Mouse (Mus musculus) neural tube, embryonic 11.5 days (tissue): Measurements from ENCODE around the gene Zfhx3. TPM values are rescaled to one million over a fixed set of nuclear protein-coding genes. Genes with fewer than 3 reads are reported as not detected.

ENCODE experiments used
- ATAC-seq: fragments of 200-750 bp; cut with Nextera tagmentation; 2 replicates; pipeline ENCODE4 v1.8.0; 2017; ENCODE audit warnings: moderate number of reproducible peaks, mild to moderate bottlenecking, moderate TSS enrichment, moderate library complexity; ENCODE audit not compliant: insufficient read depth, low FRiP score, low TSS enrichment
- DNase-seq: peaks from one replicate; pipeline ENCODE4 v3.0.0-alpha.2; 2015; ENCODE audit warnings: low spot score
- H3K27ac ChIP-seq: fragments of 300-500 bp; sonication (generic); 2 replicates; pipeline ENCODE4 v1.5.1; 2014; ENCODE audit warnings: low read depth, mild to moderate bottlenecking, low read length
- H3K27me3 ChIP-seq: fragments of 300-500 bp; sonication (generic); 2 replicates; pipeline ENCODE4 v1.6.1; 2014; ENCODE audit warnings: mild to moderate bottlenecking, low read length, mixed read lengths; ENCODE audit not compliant: control insufficient read depth, insufficient read depth
- H3K36me3 ChIP-seq: fragments of 300-500 bp; sonication (generic); 2 replicates; pipeline ENCODE4 v1.6.1; 2014; ENCODE audit warnings: mild to moderate bottlenecking, low read length, moderate library complexity, mixed read lengths; ENCODE audit not compliant: control insufficient read depth, insufficient read depth
- H3K4me1 ChIP-seq: fragments of 300-500 bp; sonication (generic); 2 replicates; pipeline ENCODE4 v1.6.1; 2014; ENCODE audit warnings: low read length, mixed read lengths; ENCODE audit not compliant: control insufficient read depth, insufficient read depth
- H3K4me2 ChIP-seq: fragments of 300-500 bp; sonication (generic); 2 replicates; pipeline ENCODE4 v1.6.1; 2014; ENCODE audit warnings: low read depth, mild to moderate bottlenecking, moderate library complexity
- H3K4me3 ChIP-seq: fragments of 300-500 bp; sonication (generic); 2 replicates; pipeline ENCODE4 v1.5.1; 2014; ENCODE audit warnings: low read depth, low read length
- H3K9ac ChIP-seq: fragments of 300-500 bp; sonication (generic); 2 replicates; pipeline ENCODE4 v1.6.1; 2014; ENCODE audit warnings: mild to moderate bottlenecking, low read length
- H3K9me3 ChIP-seq: fragments of 300-500 bp; sonication (generic); 2 replicates; pipeline ENCODE4 v1.6.1; 2016; ENCODE audit warnings: low read length; ENCODE audit not compliant: control insufficient read depth
- WGBS: fragments of 180-500 bp; shearing (Covaris S2); extraction: QIAGEN DNeasy Blood & Tissue Kit; methylation state at CpG from one replicate; pipeline ENCODE4 v1.1.7; 2014; 5-methylcytosine and 5-hydroxymethylcytosine counted together
- polyA plus RNA-seq: library from polyadenylated mRNA; unstranded; fragments of >200 nt; fragmentation: Nextera tagmentation; extraction: Ambion mirVana; gene quantifications from 2 replicates; pipeline ENCODE4 v1.2.1, GENCODE M21; 2014

Zfhx3 gene
- polyA plus RNA-seq, 1 experiment from 2014 or later = 36.2 TPM

DNA sequence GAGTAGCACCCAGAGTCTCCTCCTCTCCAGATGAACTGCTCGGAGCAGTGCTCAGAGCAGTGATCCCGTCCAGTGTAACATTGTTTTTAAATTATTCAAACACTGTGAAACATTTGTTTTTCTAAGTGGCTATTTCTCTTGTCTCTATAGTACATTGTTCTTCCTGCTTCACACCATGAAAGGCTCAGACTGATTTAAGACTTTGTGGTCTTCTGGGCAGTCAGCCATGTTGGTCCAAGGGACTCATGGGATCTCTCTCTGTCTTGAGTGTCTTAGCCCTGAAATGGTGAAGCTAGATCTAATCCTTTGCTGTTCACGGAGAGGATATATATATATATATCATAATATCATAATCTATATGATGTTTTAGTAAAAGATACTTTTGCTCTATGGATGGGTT lies 480.1 kb downstream of the Zfhx3 start:
- peaks cover 7% of the 10 kb centered on the region for H3K4me1 ChIP-seq
- H3K36me3 ChIP-seq = no peaks in the 10 kb centered on the region
- H3K4me3 ChIP-seq = no peak overlapping the region
- no peak overlapping the region for H3K27ac ChIP-seq
- H3K4me2 ChIP-seq = no peak overlapping the region
- DNase-seq (no peak), ATAC-seq (no peak)
- no peaks in the 10 kb centered on the region for H3K9me3 ChIP-seq
- H3K9ac ChIP-seq = no peak overlapping the region
- WGBS = 60% methylated on average over 3 of the region's 3 CpGs
- H3K27me3 ChIP-seq = no peaks in the 10 kb centered on the region

DNA sequence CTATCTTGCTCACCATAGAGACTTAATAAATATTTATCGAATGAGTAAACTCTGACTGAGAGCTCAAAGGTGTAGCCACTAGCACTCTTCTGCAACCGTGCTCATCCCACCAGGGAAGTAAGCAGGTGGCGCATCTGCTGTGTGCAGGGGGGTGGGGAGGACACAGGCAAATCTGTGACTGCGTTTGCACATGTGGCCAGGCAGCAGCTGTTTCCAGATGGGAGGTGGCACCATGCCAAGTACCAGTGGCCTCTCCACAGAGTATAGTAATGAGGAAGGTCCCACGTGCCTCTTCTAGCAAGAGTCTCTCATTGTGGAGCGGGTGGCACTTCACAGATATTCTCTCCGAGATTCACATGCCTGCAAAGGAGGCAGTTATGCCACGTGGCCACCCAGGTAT lies 481.9 kb downstream of the Zfhx3 start:
- H3K36me3 ChIP-seq = no peaks in the 10 kb centered on the region
- DNase-seq (no peak), ATAC-seq (no peak)
- H3K9me3 ChIP-seq = no peaks in the 10 kb centered on the region
- H3K4me1 ChIP-seq = peaks cover 3% of the 10 kb centered on the region; the same call in 1 of the 2 replicates
- H3K27me3 ChIP-seq = no peaks in the 10 kb centered on the region
- H3K4me3 ChIP-seq = no peak overlapping the region
- no peak overlapping the region for H3K27ac ChIP-seq
- H3K4me2 ChIP-seq = no peak overlapping the region
- WGBS = 77% methylated on average over 8 of the region's 8 CpGs
- H3K9ac ChIP-seq = no peak overlapping the region

DNA sequence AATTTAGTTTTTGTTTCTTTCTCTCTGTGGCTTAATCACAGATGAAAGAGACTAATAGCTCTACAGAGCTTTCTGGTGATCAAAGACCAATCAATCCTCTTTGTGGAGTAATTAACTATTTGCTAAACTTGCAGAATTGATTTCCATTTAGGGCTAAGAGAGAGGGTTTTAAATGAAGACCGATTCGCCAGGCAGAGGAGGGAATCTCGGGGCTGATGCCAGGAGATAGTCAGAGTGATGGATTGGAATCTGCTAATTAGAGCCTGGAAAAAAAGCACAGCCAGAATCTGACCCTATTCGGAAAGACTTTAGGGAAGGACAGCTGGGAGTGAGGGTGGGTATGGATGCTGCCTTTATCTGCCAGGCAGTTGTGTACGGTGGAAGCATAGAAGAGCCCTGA lies 490.9 kb downstream of the Zfhx3 start:
- Histone ChIP-seq H3K4me1 (peaks cover 4% of the 10 kb centered on the region; the same call in 1 of the 2 replicates), H3K4me3 (no peak overlapping the region), H3K27ac (no peak overlapping the region), H3K9ac (no peak overlapping the region), H3K4me2 (no peak overlapping the region), H3K27me3 (no peaks in the 10 kb centered on the region), H3K9me3 (no peaks in the 10 kb centered on the region), H3K36me3 (no peaks in the 10 kb centered on the region)
- 38% methylated on average over 5 of the region's 5 CpGs for WGBS
- no peak for ATAC-seq
- no peak for DNase-seq

DNA sequence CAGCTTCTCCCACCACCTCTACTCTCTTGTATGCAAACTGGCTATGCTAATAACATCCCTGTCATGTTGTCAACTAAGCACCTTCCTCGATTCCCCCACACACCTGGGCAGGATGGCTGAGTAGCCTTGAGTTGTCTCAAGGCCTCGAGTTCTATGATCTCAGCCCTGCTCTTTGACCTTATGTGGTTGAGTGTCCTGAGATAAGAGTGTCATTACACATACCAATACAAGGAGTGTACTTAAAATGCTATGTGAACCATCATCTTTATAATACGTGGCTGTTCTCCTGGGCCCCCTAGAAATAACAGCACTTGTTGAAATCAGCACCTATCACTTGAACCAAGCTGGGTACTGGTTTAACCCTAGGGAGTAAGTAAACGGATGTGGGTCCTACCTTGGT lies 492.1 kb downstream of the Zfhx3 start:
- H3K9me3 ChIP-seq = no peaks in the 10 kb centered on the region
- H3K4me1 ChIP-seq = peaks cover 4% of the 10 kb centered on the region; the same call in 1 of the 2 replicates
- DNase-seq (no peak), ATAC-seq (no peak)
- H3K4me2 ChIP-seq = no peak overlapping the region
- no peaks in the 10 kb centered on the region for H3K27me3 ChIP-seq
- H3K9ac ChIP-seq = no peak overlapping the region
- no peaks in the 10 kb centered on the region for H3K36me3 ChIP-seq
- 86% methylated on average over 4 of the region's 4 CpGs for WGBS
- no peak overlapping the region for H3K4me3 ChIP-seq
- H3K27ac ChIP-seq = no peak overlapping the region

DNA sequence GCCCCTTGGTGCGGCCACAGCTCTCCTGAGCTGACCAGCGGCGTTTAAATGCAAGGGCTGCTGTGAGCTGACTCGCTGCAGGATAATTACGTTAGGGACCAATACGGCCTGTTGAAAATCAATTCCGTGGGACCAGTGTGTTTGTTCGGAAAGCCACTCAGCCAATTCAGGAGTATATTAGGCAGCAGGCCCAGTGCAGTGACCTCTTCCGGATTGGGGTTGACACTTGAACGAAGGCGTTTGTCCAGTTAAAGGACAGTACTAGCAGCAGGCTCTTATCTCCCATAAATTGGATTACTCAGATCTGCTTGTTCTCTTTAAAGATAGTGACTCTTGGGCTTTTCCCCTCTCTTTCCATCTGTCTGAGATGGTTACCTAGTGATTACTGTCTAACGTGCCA lies 493.9 kb downstream of the Zfhx3 start:
- Histone ChIP-seq H3K4me1 (peaks cover 4% of the 10 kb centered on the region; the same call in 1 of the 2 replicates), H3K36me3 (no peaks in the 10 kb centered on the region), H3K27me3 (no peaks in the 10 kb centered on the region), H3K4me3 (no peak overlapping the region), H3K9ac (no peak overlapping the region), H3K9me3 (no peaks in the 10 kb centered on the region), H3K4me2 (no peak overlapping the region), H3K27ac (no peak overlapping the region)
- DNase-seq = no peak
- 58% methylated on average over 12 of the region's 12 CpGs for WGBS
- ATAC-seq = no peak

DNA sequence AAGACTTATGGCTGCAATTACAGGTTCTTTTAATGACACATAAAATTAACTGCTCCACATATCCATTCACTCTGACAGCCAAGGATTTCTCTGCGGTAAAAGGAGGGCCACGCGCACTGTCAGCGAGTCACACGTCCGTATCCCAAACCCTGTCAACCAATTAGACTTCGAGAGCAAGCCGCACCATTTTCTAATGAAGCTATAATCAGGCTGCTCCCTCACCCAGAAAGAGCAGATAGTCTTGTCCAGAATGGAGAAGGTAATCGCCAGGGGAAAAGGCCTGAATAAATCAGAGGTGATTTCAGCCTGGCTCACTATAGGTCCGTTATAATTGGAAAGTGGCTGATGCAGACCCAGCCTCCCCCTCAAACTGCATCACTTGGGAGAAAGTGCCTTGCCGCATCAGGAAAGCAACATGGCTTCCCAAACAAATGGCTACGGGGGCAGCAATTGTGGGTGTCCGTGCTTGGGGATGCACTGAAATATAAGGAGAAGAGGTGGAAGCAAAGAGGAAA lies 494.9 kb downstream of the Zfhx3 start:
- no peaks in the 10 kb centered on the region for H3K9me3 ChIP-seq
- H3K27me3 ChIP-seq = no peaks in the 10 kb centered on the region
- peaks cover 4% of the 10 kb centered on the region; the same call in 1 of the 2 replicates for H3K4me1 ChIP-seq
- H3K36me3 ChIP-seq = no peaks in the 10 kb centered on the region
- 76% methylated on average over 13 of the region's 13 CpGs for WGBS
- no peak for ATAC-seq
- H3K4me2 ChIP-seq = no peak overlapping the region
- no peak for DNase-seq
- H3K27ac ChIP-seq = no peak overlapping the region
- no peak overlapping the region for H3K4me3 ChIP-seq
- H3K9ac ChIP-seq = no peak overlapping the region

DNA sequence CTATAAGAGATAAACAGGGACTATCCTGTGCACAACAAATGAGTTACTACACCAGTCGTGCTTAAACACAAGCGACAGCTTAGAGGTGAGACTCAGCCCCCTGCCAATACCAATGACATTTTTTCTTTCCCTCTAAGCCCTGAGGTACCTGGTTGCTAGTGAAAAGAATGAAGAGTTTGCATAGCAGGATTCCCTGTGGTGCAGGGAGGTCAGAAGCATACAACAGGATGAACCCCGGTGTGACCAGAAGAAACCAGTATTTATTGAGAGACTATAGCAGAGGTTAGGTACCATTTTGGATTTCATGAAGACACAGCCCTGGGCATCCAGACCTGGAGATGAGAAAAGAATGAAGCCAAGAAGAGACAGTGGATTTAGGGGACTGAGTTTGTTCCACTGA lies 498.0 kb downstream of the Zfhx3 start:
- no peak for DNase-seq
- no peak overlapping the region for H3K4me2 ChIP-seq
- H3K9ac ChIP-seq = no peak overlapping the region
- ATAC-seq = no peak
- H3K9me3 ChIP-seq = no peaks in the 10 kb centered on the region
- WGBS = 59% methylated on average over 3 of the region's 3 CpGs
- no peak overlapping the region for H3K4me3 ChIP-seq
- H3K27ac ChIP-seq = no peak overlapping the region
- H3K4me1 ChIP-seq = peaks cover 4% of the 10 kb centered on the region; the same call in 1 of the 2 replicates
- H3K36me3 ChIP-seq = no peaks in the 10 kb centered on the region
- no peaks in the 10 kb centered on the region for H3K27me3 ChIP-seq

DNA sequence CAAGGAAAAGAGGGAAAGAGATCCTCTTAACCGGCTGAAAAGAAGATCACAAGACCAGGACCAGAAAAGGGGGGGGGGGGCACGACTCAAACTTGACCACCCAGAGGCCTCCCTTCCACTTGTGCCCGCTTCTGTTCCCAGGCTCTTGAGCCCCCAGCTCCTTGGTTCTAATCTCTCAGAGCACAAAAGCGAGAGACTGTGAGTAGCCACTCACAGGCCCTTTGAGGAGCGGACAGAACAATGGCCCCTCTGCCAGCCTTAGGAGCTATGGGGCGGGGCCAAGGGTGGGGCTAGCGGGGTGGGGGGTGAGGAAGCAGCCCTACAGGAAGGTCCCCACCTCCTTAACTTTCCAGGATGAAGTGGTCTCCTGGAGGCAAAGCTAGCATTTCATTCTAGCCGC lies 508.4 kb downstream of the Zfhx3 start:
- 18% methylated on average over 8 of the region's 8 CpGs for WGBS
- Histone ChIP-seq H3K9me3 (no peaks in the 10 kb centered on the region), H3K27ac (no peak overlapping the region), H3K4me2 (no peak overlapping the region), H3K27me3 (no peaks in the 10 kb centered on the region), H3K4me1 (peaks cover 8% of the 10 kb centered on the region; the same call in 1 of the 2 replicates), H3K4me3 (no peak overlapping the region), H3K36me3 (no peaks in the 10 kb centered on the region), H3K9ac (0 out of 2 replicates have a peak overlapping the region, but pooled peaks have one; percentile 14)
- DNase-seq = peak; percentile 32
- ATAC-seq = peak; percentile 35

DNA sequence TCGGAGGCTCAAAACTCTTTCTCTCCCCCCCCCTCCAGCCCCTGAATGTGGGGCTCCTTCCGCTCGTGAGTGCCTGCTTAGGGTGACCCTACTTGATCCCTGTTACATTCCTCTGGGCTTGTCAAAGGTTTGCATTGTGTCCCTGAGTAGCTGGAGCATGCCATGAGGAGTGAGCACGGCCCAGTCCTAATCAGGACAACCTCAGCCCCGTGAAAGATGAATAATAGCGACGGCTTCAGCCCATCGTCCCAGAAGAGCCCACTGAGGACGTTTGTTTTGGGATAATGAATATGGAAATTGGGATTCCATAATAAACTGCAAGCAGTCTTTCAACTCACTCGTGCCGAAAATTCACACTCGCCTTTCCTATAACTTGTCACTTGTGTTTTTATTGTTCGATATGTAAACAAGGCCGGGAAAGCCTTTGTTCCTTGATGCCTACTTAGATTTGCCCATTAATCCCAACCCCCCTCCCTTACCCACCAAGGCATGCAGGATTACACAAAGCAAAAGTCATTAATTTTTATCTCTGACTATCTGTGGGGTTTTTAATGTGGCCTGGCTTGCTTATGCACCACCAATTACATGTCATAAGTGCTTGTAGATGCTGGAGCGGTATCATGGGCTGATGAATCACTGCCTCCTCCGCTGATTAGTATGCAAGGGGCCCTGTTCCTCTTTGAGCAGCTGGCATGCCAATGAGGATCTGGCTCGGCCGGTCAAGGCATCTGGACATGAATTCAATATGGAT lies 512.3 kb downstream of the Zfhx3 start:
- WGBS = 43% methylated on average over 18 of the region's 18 CpGs
- ATAC-seq = peak; percentile 68
- Histone ChIP-seq H3K27me3 (no peaks in the 10 kb centered on the region), H3K36me3 (no peaks in the 10 kb centered on the region), H3K4me1 (peaks cover 8% of the 10 kb centered on the region; the same call in 1 of the 2 replicates), H3K4me2 (no peak overlapping the region), H3K9me3 (0 out of 2 replicates have a peak, but pooled peaks cover 9% of the 10 kb centered on the region), H3K27ac (peak overlapping the region; percentile 17), H3K4me3 (no peak overlapping the region), H3K9ac (no peak overlapping the region)
- DNase-seq = peak; percentile 59
